Mouse (Mus musculus) stomach, embryonic 15.5 days (tissue): ENCODE measurements at regions not wholly inside any gene's neighbourhood (a gene's known extent, or its start where the extent isn't known, plus 50 kb on each side); places are given as distances from the start of the nearest gene placed in this dataset.

Source experiments
- ATAC-seq: fragments of 200-750 bp; cut with Nextera tagmentation; 2 replicates; pipeline ENCODE4 v1.8.0; 2017; ENCODE audit warnings: low read depth, moderate number of reproducible peaks, moderate TSS enrichment; ENCODE audit not compliant: insufficient read depth, low FRiP score
- H3K27ac ChIP-seq: fragments of 300-500 bp; sonication (generic); 2 replicates; pipeline ENCODE4 v1.5.1; 2015; ENCODE audit warnings: mild to moderate bottlenecking, inconsistent platforms
- H3K27me3 ChIP-seq: fragments of 300-500 bp; sonication (generic); replicated peaks from 2 replicates; pipeline ENCODE4 v1.6.1; 2015; ENCODE audit warnings: inconsistent platforms
- H3K36me3 ChIP-seq: fragments of 300-500 bp; sonication (generic); 2 replicates; pipeline ENCODE4 v1.6.1; 2015; ENCODE audit warnings: inconsistent platforms
- H3K4me1 ChIP-seq: fragments of 300-500 bp; sonication (generic); 2 replicates; pipeline ENCODE4 v1.6.1; 2015; ENCODE audit warnings: inconsistent platforms
- H3K4me2 ChIP-seq: fragments of 300-500 bp; sonication (generic); 2 replicates; pipeline ENCODE4 v1.6.1; 2015; ENCODE audit warnings: mild to moderate bottlenecking, inconsistent platforms
- H3K4me3 ChIP-seq: fragments of 300-500 bp; sonication (generic); replicated peaks from 2 replicates; pipeline ENCODE4 v1.5.1; 2015; ENCODE audit warnings: inconsistent platforms
- H3K9ac ChIP-seq: fragments of 300-500 bp; sonication (generic); 2 replicates; pipeline ENCODE4 v1.6.1; 2015; ENCODE audit warnings: inconsistent platforms
- H3K9me3 ChIP-seq: fragments of 300-500 bp; sonication (generic); 2 replicates; pipeline ENCODE4 v1.6.1; 2016; ENCODE audit warnings: inconsistent platforms
- WGBS: fragments of 180-500 bp; shearing (Covaris S2); methylation state at CpG from one replicate; pipeline ENCODE4 v1.1.7; 2015; 5-methylcytosine and 5-hydroxymethylcytosine counted together

DNA sequence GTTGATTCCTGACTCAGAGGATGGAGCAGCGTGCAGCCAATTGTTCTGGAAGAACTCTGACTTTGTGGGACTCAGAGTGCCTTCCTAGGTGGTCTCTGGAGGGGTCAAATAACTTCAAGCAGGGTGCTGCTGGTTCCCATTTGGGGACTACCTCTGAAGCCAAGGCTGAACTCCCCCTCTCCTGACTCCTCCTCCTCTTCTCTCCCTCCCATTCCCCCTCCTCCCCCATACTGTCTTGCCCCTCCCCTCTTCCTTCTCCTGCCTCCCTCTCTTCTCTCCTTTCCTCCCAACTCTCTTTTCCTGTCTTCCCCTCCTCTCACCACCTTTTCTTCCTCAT, 632.1 kb downstream of the Zfp706 start:
- peaks cover 14% of the 10 kb centered on the region for H3K4me1 ChIP-seq
- no peaks in the 10 kb centered on the region for H3K9me3 ChIP-seq
- H3K4me2 ChIP-seq, result peak overlapping the region; percentile 78
- no peaks in the 10 kb centered on the region for H3K27me3 ChIP-seq
- H3K9ac ChIP-seq, result no peak overlapping the region
- H3K4me3 ChIP-seq, result peak overlapping the region; percentile 42; the same call in 1 of the 2 replicates
- 0% methylated on average over 1 of the region's 1 CpGs for WGBS
- ATAC-seq, result no peak
- H3K36me3 ChIP-seq, result no peaks in the 10 kb centered on the region
- H3K27ac ChIP-seq, result peak overlapping the region; percentile 89; the same call in 1 of the 2 replicates

DNA sequence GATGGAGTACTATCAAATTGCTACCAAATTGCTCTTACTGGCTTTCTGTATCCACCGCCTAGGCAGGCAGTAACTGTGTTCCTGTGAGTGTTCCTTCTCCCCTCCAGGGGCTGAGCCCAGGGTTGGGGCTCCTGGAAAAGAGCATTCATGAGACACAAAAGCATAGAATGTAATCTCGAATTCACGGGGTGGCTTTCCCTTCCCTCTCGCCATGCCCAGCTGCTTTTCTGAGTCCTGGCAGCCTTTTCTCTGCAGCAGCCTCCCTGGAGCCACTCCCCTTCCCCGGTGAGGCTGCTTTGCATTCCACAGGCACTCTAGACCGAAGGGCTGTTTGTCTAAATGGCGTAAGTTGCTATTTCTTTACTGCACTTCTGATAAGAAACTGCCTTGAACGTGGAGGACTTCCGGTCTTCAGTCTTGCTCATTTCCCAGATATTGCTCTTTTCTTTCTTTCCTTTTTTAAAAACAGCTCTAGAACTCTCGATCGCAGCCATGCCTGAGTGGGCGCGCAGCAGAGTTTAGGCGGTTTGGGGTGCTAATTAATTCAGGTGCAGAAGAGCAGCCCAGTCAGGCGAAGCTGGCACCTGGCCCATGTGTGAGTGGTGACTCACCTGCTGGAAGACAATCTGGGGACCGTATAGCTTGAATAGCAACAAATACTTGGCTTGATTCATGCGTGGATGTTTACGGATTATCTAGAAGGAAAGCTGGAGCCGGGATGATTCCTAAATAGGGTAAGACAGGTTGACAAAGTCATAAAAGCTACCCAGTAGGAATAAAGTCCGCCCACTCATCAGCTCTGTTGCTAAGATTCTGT, 632.6 kb downstream of the Zfp706 start:
- Histone ChIP-seq H3K4me2 (peak overlapping the region; percentile 78), H3K36me3 (no peaks in the 10 kb centered on the region), H3K27me3 (no peaks in the 10 kb centered on the region), H3K4me1 (peaks cover 14% of the 10 kb centered on the region), H3K27ac (peak overlapping the region; percentile 89), H3K9ac (peak overlapping the region; percentile 40), H3K9me3 (no peaks in the 10 kb centered on the region), H3K4me3 (peak overlapping the region; percentile 42)
- peak; percentile 75 for ATAC-seq
- 2% methylated on average over 20 of the region's 20 CpGs for WGBS

DNA sequence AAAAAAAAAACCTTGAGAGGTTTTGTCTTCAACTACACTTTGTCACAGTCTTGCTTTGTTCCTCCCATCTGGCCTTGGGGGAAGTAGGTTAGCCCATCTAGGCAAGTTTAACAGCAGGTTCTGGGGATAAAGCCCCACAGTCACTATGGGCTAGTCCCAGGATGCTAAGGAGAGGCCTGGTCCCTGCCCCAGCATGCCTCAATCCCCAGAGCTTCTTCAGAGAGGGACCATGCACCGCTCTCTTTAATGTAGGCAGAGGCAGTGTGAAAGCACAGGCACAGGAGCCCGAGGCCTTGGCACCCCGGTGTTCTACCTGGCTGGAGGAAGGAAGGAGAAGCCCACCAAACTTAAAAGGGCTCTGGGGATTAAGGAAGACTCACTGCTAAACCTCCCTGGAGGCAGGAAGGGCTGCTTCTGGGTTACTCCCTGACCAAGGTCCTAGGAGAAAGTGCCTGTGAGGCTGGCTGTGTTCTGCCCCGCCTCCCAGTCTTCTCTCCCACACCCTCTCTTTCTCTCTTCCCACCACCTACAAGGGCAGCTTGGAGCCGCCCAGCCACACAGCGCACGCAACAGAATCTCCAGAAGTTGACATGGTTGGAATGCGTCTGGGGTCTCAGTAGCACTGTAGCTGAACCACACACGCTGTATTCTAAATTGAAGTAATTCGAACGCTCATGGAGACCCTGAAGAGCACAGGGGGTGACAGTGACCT, 633.5 kb downstream of the Zfp706 start:
- Histone ChIP-seq H3K36me3 (no peaks in the 10 kb centered on the region), H3K4me3 (peak overlapping the region; percentile 42)
- 8% methylated on average over 11 of the region's 11 CpGs for WGBS

DNA sequence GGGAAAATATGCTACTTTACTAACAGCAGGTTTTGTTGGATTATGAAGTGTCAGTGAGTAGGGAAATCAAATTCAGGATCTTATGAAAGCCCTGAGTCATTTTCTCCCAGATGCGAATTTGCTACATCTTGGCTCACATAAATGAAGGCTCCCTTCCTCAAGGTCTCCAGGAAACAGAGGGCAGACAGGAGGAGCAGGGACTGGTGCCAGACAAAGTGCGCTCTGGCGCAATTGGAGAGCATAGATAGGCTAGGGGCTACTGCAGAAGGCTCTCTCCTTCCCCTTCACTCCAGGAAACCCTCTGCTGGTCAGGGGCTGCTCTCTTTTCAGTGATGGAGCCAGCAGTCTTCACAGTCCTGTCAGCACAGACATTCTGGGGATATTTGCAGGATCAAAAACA, 634.1 kb downstream of the Zfp706 start:
- no peaks in the 10 kb centered on the region for H3K36me3 ChIP-seq
- no peak for ATAC-seq
- H3K4me2 ChIP-seq, result no peak overlapping the region
- 55% methylated on average over 3 of the region's 3 CpGs for whole genome bisulfite sequencing
- H3K4me3 ChIP-seq, result no peak overlapping the region
- H3K9me3 ChIP-seq, result no peaks in the 10 kb centered on the region
- peak overlapping the region; percentile 89 for H3K27ac ChIP-seq
- peaks cover 14% of the 10 kb centered on the region for H3K4me1 ChIP-seq
- H3K9ac ChIP-seq, result no peak overlapping the region
- no peaks in the 10 kb centered on the region for H3K27me3 ChIP-seq

More for the DNA sequence above, 633.5 kb downstream of the Zfp706 start:
- Histone ChIP-seq H3K27ac (peak overlapping the region; percentile 89), H3K9me3 (no peaks in the 10 kb centered on the region), H3K27me3 (no peaks in the 10 kb centered on the region), H3K9ac (no peak overlapping the region; the same call in 1 of the 2 replicates), H3K4me2 (peak overlapping the region; percentile 78), H3K4me1 (peaks cover 14% of the 10 kb centered on the region)
- peak; percentile 88 for ATAC-seq

DNA sequence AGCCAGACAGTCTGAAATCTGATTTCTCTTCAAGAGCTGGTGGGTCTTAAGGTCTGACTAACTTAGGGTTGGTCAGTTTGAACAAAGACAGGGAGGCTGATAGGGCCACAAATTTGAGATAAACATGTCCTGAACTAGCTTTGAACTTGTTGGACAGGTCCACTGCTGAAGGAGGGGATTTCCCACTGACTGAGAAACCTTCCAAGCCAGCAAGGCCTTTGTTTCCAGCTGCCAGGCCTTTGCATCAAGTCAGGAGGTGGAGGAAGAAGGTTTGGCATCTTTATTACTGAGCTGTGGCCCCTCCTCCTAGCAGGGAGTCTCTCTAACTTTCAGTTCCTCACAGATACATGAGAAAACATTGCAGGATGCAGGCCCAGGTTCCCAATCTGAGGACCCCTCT, 636.2 kb downstream of the Zfp706 start:
- H3K4me2 ChIP-seq, result no peak overlapping the region
- H3K9me3 ChIP-seq, result no peaks in the 10 kb centered on the region
- no peaks in the 10 kb centered on the region for H3K36me3 ChIP-seq
- peak overlapping the region; percentile 40 for H3K27ac ChIP-seq
- H3K27me3 ChIP-seq, result no peaks in the 10 kb centered on the region
- H3K4me1 ChIP-seq, result peaks cover 14% of the 10 kb centered on the region
- 0 out of 2 replicates have a peak, but pooled peaks have one; percentile 42 for ATAC-seq
- H3K9ac ChIP-seq, result no peak overlapping the region
- H3K4me3 ChIP-seq, result no peak overlapping the region

DNA sequence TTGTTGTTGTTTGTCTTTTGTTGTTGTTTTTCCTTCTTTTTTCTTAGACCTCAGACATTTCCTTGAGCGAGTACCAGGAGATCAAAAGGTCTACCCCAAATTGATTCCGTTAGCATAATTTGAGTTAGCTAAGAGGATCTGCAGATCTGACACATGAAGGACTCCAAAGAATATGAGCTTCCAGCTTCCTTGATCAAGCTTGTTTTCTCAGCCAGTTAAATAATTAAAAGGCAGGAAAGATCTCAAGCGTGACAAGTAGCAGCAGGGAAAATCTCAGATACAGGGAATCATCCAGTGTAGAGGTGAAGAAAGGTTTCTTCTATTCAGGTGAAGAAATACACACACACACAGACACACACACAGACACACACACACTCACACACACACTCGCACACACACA, 636.7 kb downstream of the Zfp706 start:
- Histone ChIP-seq H3K4me2 (no peak overlapping the region), H3K4me3 (no peak overlapping the region), H3K36me3 (no peaks in the 10 kb centered on the region), H3K9ac (no peak overlapping the region), H3K27me3 (no peaks in the 10 kb centered on the region), H3K9me3 (no peaks in the 10 kb centered on the region), H3K27ac (no peak overlapping the region), H3K4me1 (peaks cover 14% of the 10 kb centered on the region)
- WGBS, result 84% methylated on average over 4 of the region's 4 CpGs
- no peak for ATAC-seq

DNA sequence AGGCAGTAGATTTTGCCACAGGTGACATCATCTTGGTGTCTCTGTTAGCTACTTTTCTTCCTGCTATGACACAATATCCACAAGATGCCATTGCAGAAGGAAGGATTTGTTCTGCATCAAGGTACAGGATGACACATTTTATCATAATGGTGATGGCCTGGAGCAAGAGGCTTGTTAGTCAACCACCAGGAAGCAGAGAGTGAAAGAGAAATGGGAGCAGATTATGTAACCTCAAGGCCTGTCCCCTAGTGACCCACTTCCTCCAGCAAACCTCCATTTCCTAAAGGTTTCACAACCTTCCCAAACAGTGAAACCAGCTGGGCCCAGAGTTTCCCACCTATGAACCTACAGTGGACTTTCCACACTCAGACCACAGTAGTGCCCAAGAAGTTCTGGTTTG, 640.3 kb downstream of the Zfp706 start:
- no peak overlapping the region for H3K9ac ChIP-seq
- no peaks in the 10 kb centered on the region for H3K36me3 ChIP-seq
- H3K27me3 ChIP-seq, result no peaks in the 10 kb centered on the region
- no peaks in the 10 kb centered on the region for H3K9me3 ChIP-seq
- H3K4me2 ChIP-seq, result no peak overlapping the region
- H3K27ac ChIP-seq, result no peak overlapping the region
- ATAC-seq, result no peak
- H3K4me3 ChIP-seq, result no peak overlapping the region
- no peaks in the 10 kb centered on the region for H3K4me1 ChIP-seq

DNA sequence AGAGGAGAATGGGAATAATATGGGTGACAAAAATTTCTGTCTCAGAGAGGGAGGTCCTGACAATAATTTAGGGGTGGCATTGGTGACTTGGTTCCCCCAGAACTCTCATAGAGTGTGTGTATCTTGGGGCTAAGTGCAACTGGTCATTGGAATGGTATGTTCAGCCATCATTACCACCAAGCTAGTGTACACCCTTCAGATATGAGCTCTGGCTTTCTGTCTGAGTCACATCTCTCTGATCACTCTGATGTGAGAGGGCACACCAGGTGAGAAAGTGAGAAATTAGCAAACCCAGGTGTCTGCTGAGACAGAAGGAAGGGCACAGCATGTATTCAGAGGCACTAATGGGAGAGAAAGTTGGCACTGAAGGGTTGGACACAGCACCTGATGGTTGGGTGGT, 642.8 kb downstream of the Zfp706 start:
- H3K4me3 ChIP-seq, result no peak overlapping the region
- no peaks in the 10 kb centered on the region for H3K9me3 ChIP-seq
- no peak for ATAC-seq
- H3K27ac ChIP-seq, result no peak overlapping the region
- no peaks in the 10 kb centered on the region for H3K4me1 ChIP-seq
- no peak overlapping the region for H3K9ac ChIP-seq
- no peaks in the 10 kb centered on the region for H3K36me3 ChIP-seq
- H3K4me2 ChIP-seq, result no peak overlapping the region
- no peaks in the 10 kb centered on the region for H3K27me3 ChIP-seq

DNA sequence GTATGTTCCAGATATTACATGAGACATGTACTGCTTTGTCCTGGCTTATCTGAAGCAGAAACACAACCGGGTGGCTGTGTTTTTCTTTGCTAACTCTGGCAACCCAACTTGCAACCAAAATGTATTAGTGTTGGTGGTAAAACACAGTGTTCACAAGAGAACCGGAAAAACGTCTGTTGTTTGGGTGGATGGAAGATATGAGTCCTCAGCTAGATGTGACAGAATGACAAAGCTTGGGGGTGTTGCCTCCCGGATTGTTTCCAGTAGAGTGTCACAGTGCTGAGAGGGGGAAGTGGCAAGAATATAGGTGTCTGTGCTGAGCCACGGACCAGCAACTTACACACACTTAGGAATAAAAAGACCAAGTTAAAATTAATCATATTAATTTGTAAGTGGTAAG, 643.5 kb downstream of the Zfp706 start:
- Histone ChIP-seq H3K9ac (no peak overlapping the region), H3K4me2 (no peak overlapping the region), H3K36me3 (no peaks in the 10 kb centered on the region), H3K4me1 (no peaks in the 10 kb centered on the region), H3K4me3 (no peak overlapping the region), H3K27me3 (no peaks in the 10 kb centered on the region), H3K9me3 (no peaks in the 10 kb centered on the region), H3K27ac (no peak overlapping the region)
- 52% methylated on average over 5 of the region's 5 CpGs for WGBS
- no peak for ATAC-seq

DNA sequence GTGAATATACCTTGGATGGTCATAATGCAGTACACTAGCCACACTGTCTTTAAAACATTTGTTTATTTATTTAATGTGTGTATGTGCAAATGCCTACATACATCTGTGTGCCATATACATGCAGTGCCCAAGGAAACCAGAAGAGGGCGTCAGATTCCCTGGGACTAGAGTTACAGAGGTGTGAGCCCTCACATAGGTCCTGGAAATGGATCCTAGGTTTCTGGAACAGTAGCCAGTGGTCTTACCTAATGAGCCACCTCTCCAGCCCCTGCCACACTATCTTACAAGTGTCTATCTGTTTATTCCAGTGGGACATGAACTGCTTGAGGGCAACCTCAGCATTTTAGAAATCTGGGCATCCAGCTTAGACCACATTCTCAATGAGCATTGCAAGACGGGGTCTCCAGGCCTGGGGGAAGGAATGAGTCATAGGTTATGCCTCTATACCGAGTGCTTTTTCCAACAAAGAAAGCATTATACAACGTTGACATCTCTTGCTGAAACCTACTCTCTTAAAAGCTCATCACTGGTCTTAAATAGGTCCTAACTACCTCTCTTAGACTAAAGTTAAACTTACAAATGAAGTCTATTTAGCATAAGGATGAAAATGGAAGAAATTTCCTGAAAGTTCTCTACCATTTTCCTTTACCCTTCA, 644.5 kb downstream of the Zfp706 start:
- H3K36me3 ChIP-seq, result no peaks in the 10 kb centered on the region
- H3K9me3 ChIP-seq, result no peaks in the 10 kb centered on the region
- 66% methylated on average over 4 of the region's 4 CpGs for WGBS
- ATAC-seq, result no peak
- H3K4me3 ChIP-seq, result no peak overlapping the region
- H3K4me2 ChIP-seq, result no peak overlapping the region
- no peaks in the 10 kb centered on the region for H3K27me3 ChIP-seq
- no peaks in the 10 kb centered on the region for H3K4me1 ChIP-seq
- no peak overlapping the region for H3K9ac ChIP-seq
- H3K27ac ChIP-seq, result no peak overlapping the region

DNA sequence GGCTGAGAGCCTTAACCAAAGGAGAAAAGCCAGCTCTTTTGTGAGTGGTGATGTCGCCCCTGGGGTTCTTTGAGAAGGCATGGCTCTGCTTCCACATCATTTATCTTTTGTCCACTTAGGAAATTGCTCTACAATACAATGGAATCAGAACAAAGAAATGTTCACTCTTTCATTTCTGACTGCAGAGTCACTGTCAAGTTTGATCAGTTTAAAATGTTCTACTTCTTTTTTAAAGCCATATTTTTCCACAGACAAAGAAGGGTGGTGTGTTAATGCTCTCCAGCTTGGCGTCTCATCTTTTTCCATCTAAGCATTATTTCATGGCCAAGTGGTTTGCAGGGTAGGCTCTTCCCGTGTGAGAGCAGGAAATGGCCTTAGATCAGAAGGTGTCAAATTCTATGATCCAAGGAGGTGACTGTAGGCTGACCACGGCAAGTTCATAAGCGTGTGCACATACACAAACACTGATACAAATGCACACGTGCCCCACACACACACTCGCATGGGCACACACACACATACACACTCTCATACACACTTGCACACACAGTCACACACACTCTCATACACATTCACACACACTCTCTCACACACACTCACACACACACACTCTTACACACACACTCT, 645.9 kb downstream of the Zfp706 start:
- Histone ChIP-seq H3K27ac (peak overlapping the region; percentile 52), H3K9me3 (no peaks in the 10 kb centered on the region), H3K36me3 (no peaks in the 10 kb centered on the region), H3K27me3 (no peaks in the 10 kb centered on the region), H3K4me3 (no peak overlapping the region), H3K4me1 (no peaks in the 10 kb centered on the region), H3K9ac (no peak overlapping the region), H3K4me2 (no peak overlapping the region)
- ATAC-seq, result no peak
- 54% methylated on average over 7 of the region's 7 CpGs for WGBS
